Mouse (Mus musculus) embryonic facial prominence, embryonic 11.5 days (tissue): Measurements from ENCODE around the gene Gm20489. TPM values are rescaled to one million over a fixed set of nuclear protein-coding genes. Genes with fewer than 3 reads are reported as not detected.

Source experiments
- ATAC-seq: fragments of 200-750 bp; cut with Nextera tagmentation; replicated peaks from 2 replicates; pipeline ENCODE4 v1.8.0; 2017; ENCODE audit warnings: low read depth; ENCODE audit not compliant: insufficient number of reproducible peaks, low FRiP score, low TSS enrichment
- DNase-seq: peaks from one replicate; pipeline ENCODE4 v3.0.0-alpha.2; 2015; ENCODE audit warnings: low spot score
- H3K27ac ChIP-seq: fragments of 300-500 bp; sonication (generic); replicated peaks from 2 replicates; pipeline ENCODE4 v1.5.1; 2014; ENCODE audit warnings: mild to moderate bottlenecking, low read depth, low read length, control low read depth
- H3K27me3 ChIP-seq: fragments of 300-500 bp; sonication (generic); 2 replicates; pipeline ENCODE4 v1.6.1; 2014; ENCODE audit warnings: mild to moderate bottlenecking, low read length, moderate library complexity, mixed read lengths; ENCODE audit not compliant: control insufficient read depth, insufficient read depth
- H3K36me3 ChIP-seq: fragments of 300-500 bp; sonication (generic); replicated peaks from 2 replicates; pipeline ENCODE4 v1.6.1; 2014; ENCODE audit warnings: low read depth, mild to moderate bottlenecking, low read length, moderate library complexity, mixed read lengths; ENCODE audit not compliant: control insufficient read depth, insufficient read depth
- H3K4me1 ChIP-seq: fragments of 300-500 bp; sonication (generic); 2 replicates; pipeline ENCODE4 v1.6.1; 2014; ENCODE audit warnings: low read length, mixed read lengths; ENCODE audit not compliant: control insufficient read depth, insufficient read depth
- H3K4me2 ChIP-seq: fragments of 300-500 bp; sonication (generic); 2 replicates; pipeline ENCODE4 v1.6.1; 2014; ENCODE audit warnings: low read depth, mild to moderate bottlenecking, control low read depth, low read length, moderate library complexity
- H3K4me3 ChIP-seq: fragments of 300-500 bp; sonication (generic); 2 replicates; pipeline ENCODE4 v1.5.1; 2014; ENCODE audit warnings: low read depth, low read length, control low read depth
- H3K9ac ChIP-seq: fragments of 300-500 bp; sonication (generic); replicated peaks from 2 replicates; pipeline ENCODE4 v1.6.1; 2014; ENCODE audit warnings: mild to moderate bottlenecking, control low read depth, low read length
- H3K9me3 ChIP-seq: fragments of 300-500 bp; sonication (generic); replicated peaks from 2 replicates; pipeline ENCODE4 v1.6.1; 2016; ENCODE audit warnings: mild to moderate bottlenecking, low read length, inconsistent platforms, mixed read lengths; ENCODE audit not compliant: control insufficient read depth
- WGBS: fragments of 180-500 bp; shearing (Covaris S2); extraction: QIAGEN DNeasy Blood & Tissue Kit; methylation state at CpG from one replicate; pipeline ENCODE4 v1.1.7; 2014; 5-methylcytosine and 5-hydroxymethylcytosine counted together
- polyA plus RNA-seq: library from polyadenylated mRNA; unstranded; fragments of >200 nt; fragmentation: Nextera tagmentation; extraction: Ambion mirVana; gene quantifications from 2 replicates; pipeline ENCODE4 v1.2.1, GENCODE M21; 2014

Gene Gm20489
- polyA plus RNA-seq, 1 experiment from 2014 or later: not detected

- no peaks in the 10 kb centered on the region for H3K9me3 ChIP-seq
- no peak within 1 kb of the TSS for H3K27ac ChIP-seq
- peak within 1 kb of the TSS; percentile 41 for H3K9ac ChIP-seq
- H3K4me2 ChIP-seq: peak within 1 kb of the TSS; percentile 44
- no peaks in the 10 kb centered on the region for H3K36me3 ChIP-seq
- no peaks in the 10 kb centered on the region for H3K4me1 ChIP-seq
- ATAC-seq: 0 out of 2 replicates have a peak, but pooled peaks have one; percentile 14
- 12% methylated on average over 11 of the region's 24 CpGs for WGBS
- peak within 1 kb of the TSS; percentile 36 for H3K4me3 ChIP-seq
- DNase-seq: peak; percentile 40
- H3K27me3 ChIP-seq: no peaks in the 10 kb centered on the region
Observed at GRCm38 (mm10) chrX:101299055-101299454, 30.2 kb upstream of the Gm20489 start, which contains the start of gene Nlgn3. Gene Nlgn3, plus strand, starts transcription at chrX:101299168.

GRCm38 (mm10) chrX:101290111-101290510 lies 21.3 kb upstream of the Gm20489 start:
- no peaks in the 10 kb centered on the region for H3K4me1 ChIP-seq
- H3K9me3 ChIP-seq: no peaks in the 10 kb centered on the region
- no peak overlapping the region for H3K27ac ChIP-seq
- DNase-seq (no peak), ATAC-seq (no peak)
- no peaks in the 10 kb centered on the region; the same call in 1 of the 2 replicates for H3K36me3 ChIP-seq
- H3K4me3 ChIP-seq: no peak overlapping the region
- no peaks in the 10 kb centered on the region for H3K27me3 ChIP-seq
- 89% methylated on average over 10 of the region's 10 CpGs for WGBS
- no peak overlapping the region for H3K4me2 ChIP-seq
- H3K9ac ChIP-seq: no peak overlapping the region

- Histone ChIP-seq H3K27ac (no peak overlapping the region), H3K36me3 (no peaks in the 10 kb centered on the region; the same call in 1 of the 2 replicates), H3K9me3 (no peaks in the 10 kb centered on the region), H3K4me1 (no peaks in the 10 kb centered on the region), H3K27me3 (no peaks in the 10 kb centered on the region), H3K4me3 (no peak overlapping the region), H3K4me2 (no peak overlapping the region), H3K9ac (no peak overlapping the region)
- ATAC-seq: no peak
- DNase-seq: no peak
- WGBS: 91% methylated on average over 7 of the region's 7 CpGs
Observed at GRCm38 (mm10) chrX:101289037-101289436, 20.2 kb upstream of the Gm20489 start.

GRCm38 (mm10) chrX:101288432-101288831 lies 19.6 kb upstream of the Gm20489 start:
- Histone ChIP-seq H3K9ac (no peak overlapping the region), H3K27ac (no peak overlapping the region), H3K4me3 (no peak overlapping the region), H3K27me3 (no peaks in the 10 kb centered on the region), H3K36me3 (no peaks in the 10 kb centered on the region; the same call in 1 of the 2 replicates), H3K4me2 (no peak overlapping the region), H3K4me1 (no peaks in the 10 kb centered on the region), H3K9me3 (no peaks in the 10 kb centered on the region)
- ATAC-seq: no peak
- DNase-seq: no peak
- 92% methylated on average over 6 of the region's 6 CpGs for WGBS

GRCm38 (mm10) chrX:101287543-101287942 lies 18.7 kb upstream of the Gm20489 start:
- Histone ChIP-seq H3K36me3 (no peaks in the 10 kb centered on the region; the same call in 1 of the 2 replicates), H3K27me3 (no peaks in the 10 kb centered on the region), H3K4me3 (no peak overlapping the region), H3K9me3 (no peaks in the 10 kb centered on the region), H3K4me2 (no peak overlapping the region), H3K27ac (no peak overlapping the region), H3K4me1 (no peaks in the 10 kb centered on the region), H3K9ac (no peak overlapping the region)
- DNase-seq (no peak), ATAC-seq (no peak)
- WGBS: 96% methylated on average over 3 of the region's 3 CpGs

GRCm38 (mm10) chrX:101285953-101286670 lies 17.3 kb upstream of the Gm20489 start:
- no peaks in the 10 kb centered on the region; the same call in 1 of the 2 replicates for H3K36me3 ChIP-seq

GRCm38 (mm10) chrX:101285534-101285933 lies 16.7 kb upstream of the Gm20489 start:
- H3K9ac ChIP-seq: no peak overlapping the region
- no peaks in the 10 kb centered on the region for H3K4me1 ChIP-seq
- WGBS: 30% methylated on average over 6 of the region's 6 CpGs
- no peaks in the 10 kb centered on the region; the same call in 1 of the 2 replicates for H3K36me3 ChIP-seq
- H3K4me2 ChIP-seq: no peak overlapping the region
- H3K4me3 ChIP-seq: no peak overlapping the region
- DNase-seq (peak; percentile 65), ATAC-seq (no peak)
- H3K9me3 ChIP-seq: no peaks in the 10 kb centered on the region
- no peak overlapping the region for H3K27ac ChIP-seq
- H3K27me3 ChIP-seq: no peaks in the 10 kb centered on the region

More at GRCm38 (mm10) chrX:101285953-101286670, 17.3 kb upstream of the Gm20489 start:
- DNase-seq: no peak
- Histone ChIP-seq H3K4me2 (no peak overlapping the region), H3K27me3 (no peaks in the 10 kb centered on the region), H3K27ac (no peak overlapping the region), H3K9me3 (no peaks in the 10 kb centered on the region), H3K9ac (no peak overlapping the region), H3K4me3 (no peak overlapping the region), H3K4me1 (no peaks in the 10 kb centered on the region)
- ATAC-seq: no peak; the same call in 1 of the 2 replicates
- 93% methylated on average over 14 of the region's 14 CpGs for WGBS

GRCm38 (mm10) chrX:101282813-101283212 lies 14.0 kb upstream of the Gm20489 start:
- H3K9ac ChIP-seq: no peak overlapping the region
- no peak for DNase-seq
- no peaks in the 10 kb centered on the region; the same call in 1 of the 2 replicates for H3K36me3 ChIP-seq
- 82% methylated on average over 6 of the region's 6 CpGs for WGBS
- H3K27me3 ChIP-seq: no peaks in the 10 kb centered on the region
- H3K27ac ChIP-seq: no peak overlapping the region
- ATAC-seq: no peak
- H3K4me1 ChIP-seq: no peaks in the 10 kb centered on the region
- no peak overlapping the region for H3K4me3 ChIP-seq
- H3K9me3 ChIP-seq: no peaks in the 10 kb centered on the region
- no peak overlapping the region for H3K4me2 ChIP-seq
